Mouse (Mus musculus) frontal cortex, adult (tissue): ENCODE results near the gene Snd1.

ENCODE experiments used
- ATAC-seq: cut with Nextera tagmentation; 2 replicates; pipeline ENCODE4 v1.9.2; 2017; ENCODE audit warnings: mild to moderate bottlenecking, moderate library complexity, mixed read lengths; ENCODE audit not compliant: low TSS enrichment

Snd1 gene

DNA sequence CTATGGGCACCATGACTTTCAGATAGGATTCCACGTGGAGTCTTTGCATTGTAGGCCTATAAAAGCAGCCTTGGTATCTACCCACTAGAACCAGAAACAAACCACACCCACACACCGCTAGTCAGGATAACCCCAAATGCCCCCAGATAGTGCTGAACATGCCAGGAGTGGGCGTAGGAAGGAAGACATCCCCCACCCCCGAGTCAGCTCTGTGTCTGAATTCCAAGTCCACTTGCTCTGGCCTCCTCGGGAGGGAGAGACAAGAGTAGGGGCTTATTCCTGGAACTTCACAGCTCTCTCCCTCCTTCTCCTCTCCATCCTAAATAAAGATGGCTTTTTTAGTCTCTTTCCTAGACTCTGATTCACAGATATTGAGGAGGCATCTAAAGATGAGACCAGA is 494.7 kb downstream of the Snd1 start:
- peak; percentile 88 for ATAC-seq

GRCm38 (mm10) chr6:28970711-28971110 is 495.8 kb downstream of the Snd1 start:
- ATAC-seq, result no peak

GRCm38 (mm10) chr6:28974498-28974897 is 499.6 kb downstream of the Snd1 start:
- ATAC-seq, result no peak

DNA sequence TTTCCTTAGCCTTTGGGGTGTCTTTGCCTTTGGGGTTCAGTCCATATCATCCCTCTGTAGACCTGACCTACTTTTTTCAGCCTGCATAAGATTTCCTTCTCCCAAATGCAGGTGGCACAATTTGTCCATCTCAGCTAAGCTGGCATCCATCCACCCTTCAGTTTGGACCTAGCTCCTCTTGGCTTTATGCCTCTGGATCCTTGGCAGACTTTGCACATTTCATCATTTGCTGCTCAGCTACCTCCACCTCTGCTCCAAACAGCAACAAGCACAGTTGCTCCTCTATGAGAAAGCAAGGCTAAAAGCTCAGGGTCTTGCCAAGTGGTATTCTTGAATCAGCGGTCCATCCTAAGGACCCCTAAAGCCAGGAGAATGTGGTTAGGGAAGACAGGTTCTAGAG is 500.2 kb downstream of the Snd1 start:
- peak; percentile 60 for ATAC-seq

GRCm38 (mm10) chr6:28978031-28978430 is 503.1 kb downstream of the Snd1 start:
- ATAC-seq, result no peak

GRCm38 (mm10) chr6:28978881-28979280 is 503.9 kb downstream of the Snd1 start:
- no peak for ATAC-seq

- no peak for ATAC-seq
Observed at GRCm38 (mm10) chr6:28979586-28979985, 504.6 kb downstream of the Snd1 start.

DNA sequence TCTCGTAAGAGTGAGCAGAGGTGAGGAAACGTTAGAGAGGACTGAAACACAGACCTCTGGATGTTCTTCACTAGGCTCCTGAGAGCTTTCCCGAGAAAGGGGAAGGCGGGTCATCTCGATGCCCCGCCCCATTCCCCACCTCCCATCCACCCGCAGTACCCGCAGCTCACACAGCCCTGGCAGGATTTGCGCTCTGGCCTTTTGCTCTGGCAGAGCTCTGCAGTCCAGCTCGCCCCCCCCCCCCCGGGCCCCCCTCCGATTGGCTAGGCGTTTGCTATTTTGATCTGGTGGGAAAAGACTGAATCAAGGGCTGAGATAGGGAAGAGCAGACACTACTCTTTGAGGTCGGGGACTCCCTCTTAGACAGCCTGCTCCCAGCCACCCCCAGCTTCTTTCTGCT is 505.3 kb downstream of the Snd1 start:
- 0 out of 2 replicates have a peak, but pooled peaks have one; percentile 9 for ATAC-seq

DNA sequence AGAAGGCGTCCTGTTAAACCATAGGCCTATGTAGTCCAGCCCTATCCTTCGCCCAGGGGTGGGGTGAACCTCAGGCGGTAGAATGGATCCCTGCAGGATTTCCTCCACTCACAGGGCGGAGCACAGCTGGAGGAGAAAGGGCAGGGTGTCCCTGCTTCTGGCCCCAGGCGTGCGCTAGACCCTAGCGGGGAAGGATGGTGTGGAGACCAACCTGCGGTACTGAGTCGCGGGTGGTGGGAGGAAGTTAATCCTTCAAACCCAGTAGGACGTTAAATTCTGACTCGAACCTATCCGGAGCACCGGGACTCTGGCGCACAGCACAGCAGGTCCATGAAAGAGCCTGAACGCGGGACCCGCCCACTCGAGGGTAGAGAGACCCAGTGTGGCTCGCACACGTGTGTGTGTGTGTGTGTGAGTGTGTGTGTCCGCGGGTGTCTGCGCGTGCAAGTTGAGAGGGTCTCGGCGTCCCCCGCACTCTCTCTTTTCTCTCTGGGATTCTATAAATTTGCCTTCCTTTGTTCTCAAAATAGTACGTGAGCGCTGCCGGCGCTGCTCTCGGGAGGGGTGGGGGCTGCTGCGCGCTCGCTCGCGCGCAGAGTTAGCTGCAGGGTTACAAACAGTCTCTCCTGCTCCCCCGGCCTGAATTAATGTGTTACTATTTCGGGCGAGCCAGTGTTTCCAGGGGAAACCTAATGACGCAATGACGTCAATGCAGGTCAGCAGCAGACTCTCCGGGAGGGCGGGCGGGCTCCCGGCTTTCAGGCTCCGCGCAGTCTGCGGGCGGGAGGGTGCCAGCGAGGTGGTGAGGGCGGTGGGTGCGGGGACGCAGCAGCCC is 506.0 kb downstream of the Snd1 start:
- ATAC-seq, result peak; percentile 69

DNA sequence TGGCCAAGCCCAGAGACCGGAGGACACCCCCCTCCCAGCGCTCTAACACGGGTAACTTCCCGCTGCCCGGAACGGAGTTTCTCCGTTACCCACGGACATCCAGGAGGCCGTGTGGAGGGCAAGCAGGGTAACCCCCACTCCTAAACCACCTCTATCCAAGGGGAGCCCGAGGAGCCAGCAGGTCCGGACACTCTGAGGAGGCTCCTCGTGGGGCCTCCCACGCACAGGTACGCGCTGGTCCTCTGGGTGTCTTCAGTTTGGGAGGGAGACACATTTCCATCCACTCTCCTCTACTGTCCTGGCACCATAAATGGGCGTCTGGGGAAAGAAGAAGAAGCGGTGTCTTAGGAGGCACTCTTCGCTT is 506.6 kb downstream of the Snd1 start:
- peak; percentile 21 for ATAC-seq

DNA sequence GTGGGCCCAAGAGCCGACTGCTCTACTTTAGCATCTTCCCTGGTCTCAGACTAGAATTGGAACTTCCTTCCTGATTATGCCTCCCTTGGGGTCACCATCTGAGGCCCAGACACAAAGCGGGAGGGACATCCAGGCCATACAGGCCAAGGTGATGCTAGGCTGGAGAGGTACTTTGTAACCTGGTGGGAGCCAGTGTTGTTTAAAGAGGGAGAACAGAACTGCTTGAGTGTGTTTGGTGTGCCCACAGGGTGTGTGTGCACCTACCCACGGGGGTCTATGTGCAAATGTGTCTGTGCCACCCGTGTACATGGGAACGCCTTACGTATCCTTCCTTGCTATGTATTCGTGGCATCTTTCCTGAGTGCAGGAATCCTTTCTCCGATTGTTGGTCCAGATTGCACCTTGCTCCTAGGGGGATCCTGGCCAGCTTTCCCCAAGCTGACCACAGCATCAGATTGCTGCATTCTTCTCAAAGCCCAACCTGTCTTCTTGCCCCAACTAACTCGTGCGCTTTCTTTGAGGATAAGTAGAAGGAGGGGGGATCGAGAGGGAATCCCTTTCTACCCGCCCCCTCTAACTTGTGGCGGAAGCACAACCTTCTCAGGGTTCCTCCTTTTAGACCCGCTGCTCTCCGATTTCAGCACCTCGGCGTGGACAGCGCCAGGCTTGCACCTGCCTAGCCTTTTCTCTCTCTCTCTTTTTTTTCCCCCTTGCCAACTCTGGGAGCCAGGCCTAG is 507.2 kb downstream of the Snd1 start:
- peak; percentile 11 for ATAC-seq

- no peak for ATAC-seq
Observed at GRCm38 (mm10) chr6:28982817-28983216, 507.9 kb downstream of the Snd1 start.
